Mouse (Mus musculus) thymus, postnatal 25 days (tissue): ENCODE measurements around the gene Vmn1r226.

ENCODE experiments used
- DNase-seq: peaks from one replicate; pipeline ENCODE4 v3.0.0; 2022

The Vmn1r226 gene

DNA sequence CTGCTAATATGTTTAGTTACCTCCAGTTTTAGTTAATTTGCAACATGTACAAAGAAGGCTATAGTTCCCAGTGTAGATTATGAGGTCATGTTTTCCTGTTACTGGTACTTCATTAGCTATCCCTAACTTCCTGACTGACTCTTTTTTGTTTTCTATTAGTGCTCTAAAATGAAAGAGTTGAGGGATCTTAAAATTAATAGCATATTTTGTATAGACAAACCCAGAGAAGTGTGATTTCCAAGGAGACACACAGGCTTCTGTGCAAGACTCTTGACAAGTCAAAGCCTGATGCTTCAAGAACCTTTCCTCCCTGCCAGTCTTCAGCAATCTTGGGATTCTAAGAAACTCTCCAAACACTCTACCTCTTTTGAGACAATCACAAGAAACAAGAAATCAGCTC is at the start of gene Vmn1r226:
Vmn1r226 (plus strand) TSS at position 301 of the 400 bp plus-strand sequence.
- DNase-seq = no peak

DNA sequence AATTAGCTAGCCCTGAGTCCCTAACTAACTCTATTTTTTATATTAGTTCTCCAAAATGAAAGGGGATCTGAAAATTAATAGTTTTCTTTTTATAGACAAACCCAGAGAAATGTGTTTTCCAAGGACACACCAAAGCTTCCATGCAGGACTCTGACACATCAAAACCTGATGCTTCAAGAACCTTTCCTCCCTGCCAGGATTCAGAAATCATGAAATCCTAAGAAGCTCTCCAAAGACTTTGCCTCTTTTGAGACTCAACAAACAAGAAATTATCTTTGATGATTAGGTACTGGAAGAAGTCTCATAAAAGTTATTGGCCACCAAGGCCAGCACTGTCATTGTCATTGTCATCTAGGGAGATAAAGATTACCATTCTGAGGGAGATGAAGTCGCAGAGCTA is 46.9 kb downstream of the Vmn1r226 start, which contains the start of gene Vmn1r227:
Vmn1r227 (plus strand) TSS at position 301 of the 400 bp plus-strand sequence.
- no peak for DNase-seq
